Mouse (Mus musculus) T-helper 2 cell (primary cell): ENCODE results near the gene Cntn4.

ENCODE experiments used
- in situ Hi-C: fragments of 300-600 bp; cut with MboI, MseI; formaldehyde crosslinking; loops from one replicate; pipeline ENCODE4 v1.15.1; 2025; ENCODE audit warnings: high pct_unique_total_duplicates

Cntn4 gene

DNA sequence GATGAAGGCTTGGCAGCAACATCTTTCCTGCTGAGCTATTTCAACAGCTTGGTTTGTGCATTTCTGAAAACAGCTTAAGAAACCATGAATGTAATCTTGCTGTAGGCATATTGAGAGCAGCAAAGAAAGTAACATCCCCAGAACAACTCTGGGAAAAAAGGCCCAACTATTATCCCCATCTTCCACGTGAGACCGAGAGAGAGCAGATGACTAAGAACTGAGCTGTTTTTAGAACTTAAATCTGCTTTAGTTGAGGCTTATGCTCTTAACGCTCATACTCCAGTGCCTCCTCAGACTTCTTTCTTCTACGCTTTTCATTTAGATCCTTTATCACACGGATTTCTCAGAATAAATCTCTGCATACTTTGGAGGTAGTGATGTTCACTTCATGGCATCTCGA is 784.9 kb downstream of the Cntn4 start:
- in situ Hi-C loops: no loop called here

DNA sequence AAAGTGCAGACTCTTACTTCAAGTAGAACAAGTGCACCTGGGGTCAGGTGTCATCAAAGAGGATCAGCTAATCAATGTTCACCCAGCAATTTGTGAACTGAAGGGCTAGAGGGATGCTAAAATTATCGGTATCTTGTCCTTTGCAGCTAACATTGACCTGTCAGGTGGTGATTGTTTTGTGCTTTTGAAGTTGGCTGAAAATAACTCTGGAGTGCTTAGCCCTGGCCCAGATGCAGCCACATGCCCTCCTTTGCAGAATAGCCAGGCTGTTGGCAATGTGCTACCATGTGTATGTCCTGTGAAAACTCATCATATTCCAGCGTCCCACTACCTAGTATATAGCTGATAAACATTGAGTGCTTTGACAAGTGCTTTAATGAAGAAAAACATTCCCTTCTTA is 786.4 kb downstream of the Cntn4 start:
- in situ Hi-C loops: no loop called here

DNA sequence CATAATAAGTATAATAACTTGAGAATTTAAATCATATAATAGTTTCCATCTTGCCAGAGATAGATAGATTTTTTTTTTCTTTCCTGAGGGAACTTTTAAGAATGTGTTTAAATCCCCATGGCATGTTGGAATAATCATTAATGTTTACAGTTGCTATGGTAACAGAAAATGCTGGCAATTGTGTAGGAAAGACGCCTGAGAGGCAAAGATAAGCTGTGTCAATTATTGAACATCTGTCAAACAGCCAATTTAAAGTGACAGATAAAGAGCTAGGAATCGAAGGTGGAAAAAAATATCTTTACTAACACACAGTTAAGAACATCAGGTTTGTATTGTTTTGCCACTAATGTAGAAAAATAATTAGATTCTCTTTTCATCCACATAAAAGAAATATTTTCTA is 788.3 kb downstream of the Cntn4 start:
- in situ Hi-C loops: no loop called here

DNA sequence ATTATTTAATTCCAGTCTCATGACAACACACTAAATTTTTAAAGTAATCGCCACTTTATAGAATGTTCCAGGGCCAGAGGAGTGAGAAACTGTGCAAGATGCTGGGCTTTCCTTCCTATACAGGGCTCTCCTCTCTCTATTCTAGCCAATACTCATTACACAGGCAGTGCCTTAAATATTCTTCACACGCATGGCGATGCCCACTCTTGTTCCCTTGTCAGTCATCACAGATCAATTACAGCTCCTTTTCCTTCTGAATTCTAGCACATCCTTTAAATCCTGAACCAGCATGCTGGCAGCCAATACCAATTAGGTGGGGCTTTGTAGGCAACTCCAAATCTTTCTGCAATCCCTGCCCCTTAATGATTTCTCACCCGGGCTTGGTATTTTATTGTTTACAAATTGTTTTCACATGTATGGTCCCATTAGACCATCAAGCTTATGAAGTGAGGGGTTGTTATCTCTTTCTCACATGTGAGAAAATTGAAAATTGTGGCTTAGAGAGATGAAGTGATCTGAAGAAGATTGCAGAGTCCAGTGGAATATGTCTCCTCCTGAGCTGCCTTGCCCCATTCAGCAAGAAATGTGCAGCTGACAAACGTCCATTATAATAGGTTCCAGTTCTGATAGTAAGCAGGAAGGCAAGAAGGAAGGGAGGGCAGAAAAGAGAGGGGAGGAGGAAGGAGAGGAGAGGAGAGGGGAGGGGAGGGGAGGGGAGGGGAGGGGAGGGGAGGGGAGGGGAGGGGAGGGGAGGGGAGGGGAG is 789.0 kb downstream of the Cntn4 start:
- in situ Hi-C loops: no loop called here

DNA sequence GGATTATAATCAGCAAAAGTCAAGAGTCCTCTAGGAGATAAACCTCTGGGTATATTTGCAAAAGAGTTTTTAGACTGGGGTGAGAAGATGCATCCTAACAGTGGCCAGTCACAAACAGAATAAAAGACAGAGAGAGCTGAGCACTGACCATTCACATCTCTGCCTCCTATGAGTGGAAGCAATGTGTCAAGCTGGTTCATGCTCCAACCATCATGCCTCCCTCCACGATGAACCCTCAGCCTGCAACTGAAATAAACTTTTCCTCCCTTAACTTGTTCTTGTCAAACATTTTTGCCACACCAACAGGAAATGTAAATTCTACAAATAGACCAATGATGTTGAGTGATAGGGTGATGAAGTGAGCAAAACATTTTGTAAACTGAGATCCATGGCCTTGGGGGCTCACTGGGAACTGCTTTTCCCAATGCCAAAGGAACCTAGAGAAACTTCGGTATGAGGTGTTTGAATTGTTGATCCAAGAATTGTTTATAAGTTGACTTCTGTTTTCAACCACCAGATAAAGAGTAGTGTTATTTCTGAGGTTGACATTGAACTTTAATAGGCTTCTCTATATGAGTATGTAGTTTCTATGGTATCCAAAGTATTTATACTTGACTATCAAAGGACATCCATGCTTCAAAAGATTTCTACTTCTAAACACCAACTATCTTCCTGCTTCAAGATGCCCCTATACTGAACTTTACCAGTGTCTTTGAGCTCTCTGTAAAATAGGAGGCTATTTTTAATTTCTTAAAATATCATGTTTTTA is 794.6 kb downstream of the Cntn4 start:
- in situ Hi-C loops: no loop called here

DNA sequence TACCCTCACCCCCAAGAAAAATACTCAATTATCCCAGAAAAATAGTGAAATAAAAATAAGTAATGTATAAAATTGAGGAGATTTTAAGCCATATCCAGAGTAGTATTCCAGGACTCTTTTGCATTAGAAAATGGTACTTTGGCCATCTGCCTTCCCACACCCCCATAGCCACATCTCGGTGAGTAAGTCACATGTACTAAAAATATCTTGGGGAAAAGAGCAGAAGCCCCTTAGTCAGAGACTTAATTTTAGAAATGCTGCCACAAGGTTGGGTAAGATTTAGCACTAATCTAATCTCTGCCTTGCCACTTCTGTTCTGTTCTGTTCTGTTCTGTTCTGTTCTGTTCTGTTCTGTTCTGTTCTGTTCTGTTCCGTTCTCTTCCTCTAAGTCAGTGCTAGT is 796.4 kb downstream of the Cntn4 start:
- in situ Hi-C loops: no loop called here

DNA sequence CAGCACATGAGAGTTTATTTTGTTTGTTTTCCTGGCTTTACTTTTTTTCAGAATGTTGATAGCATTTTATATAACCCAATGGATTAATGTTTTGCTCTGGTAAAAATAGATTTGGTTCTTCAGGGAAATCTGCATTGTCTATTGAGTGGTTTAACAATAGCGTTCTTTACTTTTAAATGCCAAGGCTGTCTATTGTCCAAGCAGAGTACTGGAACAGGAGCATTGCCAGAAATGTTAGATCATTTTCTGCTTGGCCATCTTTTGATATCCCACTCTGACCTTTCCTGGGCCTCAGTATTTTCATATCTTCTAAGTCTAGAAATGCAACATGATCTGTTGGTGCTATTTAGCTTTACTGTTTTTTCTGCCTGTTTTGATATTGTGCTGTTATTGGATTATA is 804.1 kb downstream of the Cntn4 start:
- in situ Hi-C loops: no loop called here

DNA sequence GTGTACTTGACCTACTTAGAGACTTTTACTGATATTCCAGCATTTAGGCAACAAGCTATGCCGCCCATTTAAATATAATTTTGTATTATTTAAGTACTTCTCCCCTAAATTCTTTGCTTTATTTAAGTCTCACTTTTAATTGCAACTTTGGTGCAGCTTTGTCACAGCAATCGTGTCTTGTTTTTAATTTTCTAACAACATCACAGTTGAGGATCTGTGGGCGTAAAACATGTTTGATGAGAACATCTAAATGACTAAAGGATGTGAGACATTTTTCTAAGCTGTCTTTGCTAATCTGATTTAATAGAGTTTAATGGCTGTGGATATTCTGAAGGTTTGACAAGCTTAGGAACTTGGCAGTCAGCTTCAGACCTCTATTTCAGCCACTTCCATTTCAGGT is 818.8 kb downstream of the Cntn4 start:
- in situ Hi-C loops: no loop called here

DNA sequence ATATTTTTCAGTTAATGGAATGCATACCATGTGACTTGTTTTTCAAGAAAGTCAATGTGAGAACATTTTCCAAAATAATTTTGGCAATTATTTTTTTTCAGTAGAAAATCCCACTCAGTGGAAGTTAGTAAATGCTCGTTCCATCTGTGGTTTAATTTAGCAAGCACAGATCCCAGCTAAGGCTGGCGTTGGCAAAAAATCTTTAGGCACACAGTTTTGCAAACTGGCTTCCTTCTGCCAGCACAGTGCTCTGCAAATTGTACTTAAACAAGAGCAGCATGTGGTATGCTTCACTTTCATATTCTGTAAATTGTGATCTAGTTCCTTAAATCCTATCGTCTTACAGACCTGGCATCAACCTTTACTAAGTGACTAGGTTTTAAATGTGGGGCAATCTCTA is 821.7 kb downstream of the Cntn4 start:
- in situ Hi-C loops: no loop called here

DNA sequence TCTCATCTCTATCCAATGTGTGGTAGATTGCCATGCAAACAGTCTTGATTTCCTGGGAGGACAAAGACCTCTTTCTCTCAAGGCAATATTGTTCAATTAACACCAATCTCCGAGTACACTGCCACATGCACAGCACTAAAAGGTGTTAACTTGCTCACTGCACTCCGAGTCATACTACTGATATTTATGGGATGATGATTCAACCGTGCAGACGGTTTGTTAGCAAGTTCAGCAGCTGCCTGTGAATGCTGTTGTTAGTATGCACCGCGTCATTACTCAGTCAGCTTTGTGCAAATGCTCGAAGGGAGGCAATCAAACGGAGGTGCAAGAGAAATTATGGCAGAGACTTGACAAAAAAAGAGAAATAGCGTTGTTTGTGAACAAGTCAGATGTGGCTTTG is 826.5 kb downstream of the Cntn4 start:
- in situ Hi-C loops: no loop called here

DNA sequence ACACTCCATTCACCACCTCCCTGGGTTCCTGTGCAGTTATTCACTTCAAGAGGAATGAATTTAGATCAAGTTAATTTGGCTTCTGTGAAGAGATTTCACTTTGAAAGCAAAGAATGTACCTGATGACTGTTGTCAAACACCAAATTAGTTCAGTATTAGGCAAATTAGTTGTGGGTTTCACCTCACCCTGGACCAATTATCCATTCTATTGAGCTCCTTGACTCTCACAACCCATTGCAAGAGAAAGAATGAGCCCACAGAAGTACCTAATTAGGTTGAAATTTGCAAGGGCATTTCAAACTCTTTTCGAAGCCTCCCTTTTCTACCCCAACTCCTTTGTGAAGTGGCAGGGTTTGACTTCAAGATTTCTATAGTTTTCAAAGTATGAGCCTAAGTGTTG is 842.9 kb downstream of the Cntn4 start:
- in situ Hi-C loops: no loop called here

DNA sequence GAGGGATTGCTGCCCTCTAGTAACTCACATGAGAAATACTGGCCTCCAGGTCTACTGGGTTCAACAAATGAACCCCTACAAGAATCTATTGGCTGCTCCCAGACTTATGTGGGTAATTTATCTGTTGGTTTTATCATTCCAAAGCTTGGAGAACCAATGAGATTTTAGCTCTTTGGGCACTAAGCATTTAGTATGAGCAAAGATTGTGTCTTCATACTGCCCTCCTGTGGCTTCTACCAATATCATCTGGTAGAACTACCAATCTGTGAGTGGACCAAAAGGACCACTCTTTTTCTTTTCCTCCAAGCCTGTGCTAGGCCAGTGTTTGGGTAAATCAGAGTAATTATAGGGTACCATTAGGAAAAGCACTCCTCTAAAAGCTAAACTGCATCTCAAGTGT is 866.0 kb downstream of the Cntn4 start:
- in situ Hi-C loops: no loop called here

DNA sequence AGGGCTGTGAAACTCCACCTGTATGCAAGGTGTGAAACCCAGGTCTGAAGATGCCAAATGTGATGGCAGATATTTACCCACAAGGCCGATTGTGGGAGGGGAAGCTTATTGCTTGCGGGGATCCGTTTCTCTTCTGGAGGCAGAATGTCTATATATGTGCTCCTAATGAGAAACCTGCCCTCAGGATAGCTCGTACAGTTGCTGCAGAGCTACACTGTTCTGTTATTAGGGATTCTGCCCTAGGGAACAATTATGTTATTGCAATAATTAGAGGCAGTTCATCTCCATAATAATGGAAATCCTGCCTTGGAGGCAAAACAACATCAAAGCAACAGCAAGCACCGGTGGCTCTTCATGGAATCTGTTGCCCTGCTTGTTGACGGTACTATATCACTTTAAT is 884.2 kb downstream of the Cntn4 start:
- in situ Hi-C loops: no loop called here

DNA sequence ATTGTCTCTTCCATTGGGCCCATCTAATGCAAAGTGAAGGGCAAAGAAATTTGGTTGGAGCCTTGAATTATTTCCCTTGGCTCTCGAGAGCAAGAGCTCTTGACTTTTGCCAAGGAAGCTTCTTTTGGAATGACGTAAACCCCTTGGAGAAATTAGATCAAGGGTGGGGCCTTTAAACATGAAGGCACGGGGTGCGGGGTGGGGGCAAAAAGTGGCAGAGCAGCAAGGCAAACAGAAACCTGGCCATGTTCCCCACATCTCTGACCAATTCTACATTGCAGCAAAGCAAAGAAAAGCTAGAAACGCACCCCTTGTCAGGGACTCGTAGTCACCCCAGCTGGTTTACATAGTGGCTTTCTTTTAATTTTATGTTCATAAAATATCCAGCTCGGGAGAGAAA is 887.9 kb downstream of the Cntn4 start:
- in situ Hi-C loops: no loop called here

DNA sequence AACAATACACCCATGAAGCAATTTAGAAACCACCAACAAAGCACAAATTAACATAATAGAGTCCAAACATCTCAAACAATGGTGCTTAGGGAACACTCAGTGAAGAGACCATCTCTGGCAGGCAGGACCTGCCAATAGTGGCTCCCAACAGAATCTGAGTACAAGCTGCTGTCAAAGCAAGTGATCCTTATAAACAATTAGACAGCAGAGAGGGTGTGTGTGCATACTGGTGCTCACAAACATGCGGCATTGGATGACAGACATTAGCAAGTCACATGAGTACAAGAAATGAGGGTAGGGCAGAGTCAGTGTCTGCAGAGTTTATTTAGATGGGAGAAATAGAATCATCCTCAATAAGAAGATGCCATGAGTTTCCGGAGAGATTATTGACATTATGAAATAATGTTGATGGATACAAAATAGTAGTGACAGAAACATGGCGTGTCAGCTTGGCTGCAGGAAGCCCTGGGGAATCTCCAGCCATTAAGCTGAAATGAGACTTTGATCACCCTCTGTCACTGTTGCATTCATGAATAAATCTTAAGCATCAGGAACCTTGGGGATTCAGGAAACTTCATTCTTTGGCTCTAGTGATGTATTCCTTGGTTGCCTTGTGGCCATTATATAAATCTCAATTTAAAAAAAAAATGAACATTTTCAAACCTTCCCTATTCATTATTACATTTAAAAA is 888.5 kb downstream of the Cntn4 start:
- in situ Hi-C loops: no loop called here

DNA sequence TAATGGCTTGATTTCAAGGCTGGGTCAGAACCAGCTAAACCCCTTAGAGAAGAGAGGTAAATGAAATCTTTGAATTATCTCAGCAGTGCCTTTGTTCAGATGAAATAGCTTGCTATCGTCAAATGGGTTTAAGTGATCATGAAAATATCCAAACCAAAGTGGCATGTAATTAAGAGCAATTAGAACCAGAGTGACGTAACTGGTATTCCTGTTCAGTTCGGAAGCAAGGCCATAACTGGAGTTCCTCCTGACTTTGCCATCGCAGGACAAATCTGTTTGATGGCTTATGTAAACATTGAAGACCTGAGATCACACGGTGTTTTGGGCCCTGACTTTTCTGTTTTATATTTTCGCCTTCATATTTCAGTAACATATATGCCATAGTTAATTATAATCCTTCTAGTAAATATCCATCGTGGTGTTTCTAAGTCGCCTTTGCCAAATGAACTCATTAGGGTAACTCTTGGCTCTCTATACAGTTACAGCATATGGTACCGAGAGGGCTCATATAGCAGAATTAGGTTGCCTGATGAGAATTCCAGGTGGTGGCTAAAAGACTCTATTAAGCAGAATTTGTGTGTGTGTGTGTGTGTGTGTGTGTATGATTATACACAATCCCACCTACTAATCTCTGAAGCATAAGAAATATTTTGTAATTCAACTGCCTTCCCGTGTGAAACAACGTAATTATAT is 889.6 kb downstream of the Cntn4 start:
- in situ Hi-C loops: no loop called here

DNA sequence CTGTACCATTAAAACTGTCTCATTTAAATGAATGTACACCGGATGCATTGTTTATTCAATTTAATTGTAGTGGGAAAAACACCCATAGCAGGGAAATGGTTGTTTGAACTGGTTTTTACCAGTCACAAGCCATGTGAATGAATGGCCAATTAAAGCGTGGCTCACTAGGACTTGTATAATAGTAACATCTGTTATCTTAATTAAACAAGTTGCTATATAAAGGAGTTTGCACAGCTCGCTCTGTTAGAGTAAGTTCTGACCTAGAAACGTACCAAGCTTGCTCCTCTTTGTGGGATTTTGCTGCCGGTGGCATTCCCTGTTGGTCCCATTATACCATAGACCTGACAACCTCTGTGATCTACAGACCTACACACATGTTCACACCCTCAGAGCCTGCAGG is 902.7 kb downstream of the Cntn4 start:
- in situ Hi-C loops: no loop called here

DNA sequence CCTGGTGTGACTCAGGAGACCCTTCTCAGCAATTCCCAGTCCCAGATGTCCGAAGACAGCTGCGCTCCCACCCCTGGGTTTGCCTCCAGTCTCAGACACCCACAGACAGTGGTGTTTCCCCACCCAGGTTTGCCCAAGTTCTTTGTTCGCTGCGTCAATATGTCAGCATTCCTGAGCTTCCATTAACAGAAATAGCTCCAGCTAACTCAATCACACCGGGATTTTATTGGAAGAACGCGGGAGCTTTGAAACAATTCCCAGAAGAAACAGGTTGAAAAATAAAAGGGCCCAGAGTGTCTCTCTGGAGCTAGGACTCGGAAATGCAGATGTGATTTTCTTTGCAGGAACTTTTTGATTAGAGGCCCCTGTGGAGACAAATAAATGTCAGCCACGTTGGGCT is 916.3 kb downstream of the Cntn4 start:
- in situ Hi-C loops: no loop called here

DNA sequence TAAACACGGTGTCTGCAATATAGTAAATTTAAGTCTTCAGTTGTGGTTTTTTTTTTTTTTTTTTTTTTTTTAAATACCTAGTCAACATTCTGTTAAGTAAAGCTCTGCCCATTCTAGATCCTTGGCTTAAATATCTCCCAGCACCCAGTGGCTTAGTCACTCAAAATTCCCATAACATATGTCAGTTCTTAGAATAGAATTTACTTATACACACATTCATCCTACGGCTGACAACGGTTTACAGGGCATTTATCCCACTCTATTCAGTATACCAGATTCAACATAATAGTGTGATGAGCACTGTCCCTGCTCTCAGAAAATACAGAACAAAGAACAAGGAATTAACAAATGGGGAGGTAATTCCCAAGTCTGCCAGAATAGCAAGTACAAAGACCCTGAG is 939.6 kb downstream of the Cntn4 start:
- in situ Hi-C loops: no loop called here

DNA sequence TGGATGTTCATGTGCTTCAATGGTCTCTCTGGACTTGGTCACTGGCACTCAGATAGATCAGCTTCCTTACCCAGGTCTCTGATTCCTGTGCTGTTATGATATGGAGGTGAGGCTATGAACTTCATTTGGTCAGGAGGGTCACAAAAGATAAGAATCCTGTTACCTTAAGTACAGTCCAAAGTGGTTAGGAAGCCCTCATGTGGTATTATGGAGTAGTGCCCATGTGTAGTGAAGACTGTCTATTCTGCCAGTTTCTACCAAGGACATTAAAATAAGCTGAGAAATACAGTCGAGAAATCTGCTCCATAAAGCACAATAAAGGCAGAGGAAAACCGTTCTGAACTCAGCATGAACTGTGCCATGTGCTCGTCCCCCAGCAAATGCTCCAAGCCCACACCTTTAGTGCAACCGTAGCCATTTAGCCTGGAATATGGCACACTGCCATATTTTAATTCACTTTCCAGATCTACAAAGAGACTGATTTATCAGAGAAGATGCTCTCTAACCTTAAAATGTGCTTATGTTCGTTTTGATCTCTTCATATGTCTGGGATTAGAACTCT is 943.8 kb downstream of the Cntn4 start:
- in situ Hi-C loops: no loop called here

DNA sequence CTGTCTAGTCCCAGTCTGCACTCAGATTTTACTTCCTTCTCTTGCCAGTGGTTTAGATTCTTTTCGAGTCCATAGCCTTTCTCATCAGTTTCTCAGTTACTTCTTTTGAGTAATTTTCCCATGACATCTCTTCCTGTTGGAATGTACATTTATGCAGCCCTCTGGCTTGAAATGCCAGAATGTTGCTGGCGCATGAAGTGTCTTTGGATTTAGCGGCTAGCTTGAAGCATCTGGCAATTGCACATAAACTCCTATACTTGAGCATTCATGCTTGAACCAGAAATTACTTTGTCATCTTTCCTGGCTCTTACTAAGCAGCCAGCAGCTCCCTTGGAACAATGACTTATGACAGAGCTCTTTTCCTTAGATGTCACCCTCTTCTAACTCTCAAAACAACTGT is 965.6 kb downstream of the Cntn4 start:
- in situ Hi-C loops: no loop called here
